Mouse (Mus musculus): ENCODE measurements around the gene Rgs17.

Rgs17 gene

GRCm38 (mm10) chr10:5823740-5824491 lies 98.3 kb downstream of the Rgs17 start, which contains the start of gene Mtrf1l:
Gene Mtrf1l, minus strand, starts transcription at chr10:5823910.
- DNase-seq, result peak; percentile 100

GRCm38 (mm10) chr10:5823291-5823739 lies 98.9 kb downstream of the Rgs17 start:
- no peak for DNase-seq

GRCm38 (mm10) chr10:5818772-5819171 lies 103.4 kb downstream of the Rgs17 start:
- peak; percentile 66 for DNase-seq

- DNase-seq, result peak; percentile 2
These were observed 106.2 kb downstream of the Rgs17 start for GRCm38 (mm10) chr10:5815968-5816367.

- DNase-seq, result peak; percentile 44
These were observed 108.5 kb downstream of the Rgs17 start for GRCm38 (mm10) chr10:5813724-5814123.

- no peak for DNase-seq
These were observed 114.5 kb downstream of the Rgs17 start for GRCm38 (mm10) chr10:5807683-5808082.

GRCm38 (mm10) chr10:5806996-5807395 lies 115.2 kb downstream of the Rgs17 start:
- peak; percentile 18 for DNase-seq

- peak; percentile 83 for DNase-seq
These were observed 115.8 kb downstream of the Rgs17 start for GRCm38 (mm10) chr10:5806416-5806815.

- DNase-seq, result peak; percentile 100
These were observed 116.4 kb downstream of the Rgs17 start for GRCm38 (mm10) chr10:5805731-5806307.

- peak; percentile 100 for DNase-seq
These were observed 116.9 kb downstream of the Rgs17 start, which contains the start of gene Fbxo5 for GRCm38 (mm10) chr10:5805243-5805730. Gene Fbxo5, minus strand, starts transcription at chr10:5805600.

GRCm38 (mm10) chr10:5804691-5805156 lies 117.5 kb downstream of the Rgs17 start:
- no peak for DNase-seq

GRCm38 (mm10) chr10:5803739-5804138 lies 118.5 kb downstream of the Rgs17 start:
- DNase-seq, result peak; percentile 34

GRCm38 (mm10) chr10:5802866-5803265 lies 119.3 kb downstream of the Rgs17 start:
- peak; percentile 29 for DNase-seq

- DNase-seq, result peak; percentile 2
These were observed 121.7 kb downstream of the Rgs17 start for GRCm38 (mm10) chr10:5800490-5800889.

- peak; percentile 55 for DNase-seq
These were observed 124.1 kb downstream of the Rgs17 start for GRCm38 (mm10) chr10:5798069-5798468.

- DNase-seq, result peak; percentile 29
These were observed 131.5 kb downstream of the Rgs17 start for GRCm38 (mm10) chr10:5790657-5791056.

- no peak for DNase-seq
These were observed 135.3 kb downstream of the Rgs17 start for GRCm38 (mm10) chr10:5786923-5787322.

Measured in heart, adult 11 months (tissue).